Mouse (Mus musculus) hindbrain, embryonic 16.5 days (tissue): ENCODE data around the gene Mrpl33. TPM values are rescaled to one million over a fixed set of nuclear protein-coding genes. Genes with fewer than 3 reads are reported as not detected.

Source experiments
- ATAC-seq: fragments of 200-750 bp; cut with Nextera tagmentation; 2 replicates; pipeline ENCODE4 v1.8.0; 2017; ENCODE audit warnings: moderate TSS enrichment, moderate library complexity
- H3K27ac ChIP-seq: fragments of 300-500 bp; sonication (generic); 2 replicates; pipeline ENCODE4 v1.5.1; 2014; ENCODE audit warnings: low read depth, mild to moderate bottlenecking, control low read depth, low read length, moderate library complexity
- H3K27me3 ChIP-seq: fragments of 300-500 bp; sonication (generic); replicated peaks from 2 replicates; pipeline ENCODE4 v1.6.1; 2014; ENCODE audit warnings: low read length; ENCODE audit not compliant: control insufficient read depth, insufficient read depth
- H3K36me3 ChIP-seq: fragments of 300-500 bp; sonication (generic); 2 replicates; pipeline ENCODE4 v1.6.1; 2014; ENCODE audit warnings: mild to moderate bottlenecking, low read length, moderate library complexity, mixed read lengths; ENCODE audit not compliant: control insufficient read depth, insufficient read depth
- H3K4me1 ChIP-seq: fragments of 300-500 bp; sonication (generic); 2 replicates; pipeline ENCODE4 v1.6.1; 2014; ENCODE audit warnings: low read depth, low read length; ENCODE audit not compliant: control insufficient read depth, insufficient read depth
- H3K4me2 ChIP-seq: fragments of 300-500 bp; sonication (generic); 2 replicates; pipeline ENCODE4 v1.6.1; 2014; ENCODE audit warnings: mild to moderate bottlenecking, low read length, control low read depth, moderate library complexity
- H3K4me3 ChIP-seq: fragments of 300-500 bp; sonication (generic); 2 replicates; pipeline ENCODE4 v1.5.1; 2014; ENCODE audit warnings: mild to moderate bottlenecking, low read length, control low read depth, moderate library complexity
- H3K9ac ChIP-seq: fragments of 300-500 bp; sonication (generic); 2 replicates; pipeline ENCODE4 v1.6.1; 2014; ENCODE audit warnings: low read depth, mild to moderate bottlenecking, control low read depth, low read length, moderate library complexity
- H3K9me3 ChIP-seq: fragments of 300-500 bp; sonication (generic); 2 replicates; pipeline ENCODE4 v1.6.1; 2014; ENCODE audit warnings: mild to moderate bottlenecking, low read length, moderate library complexity; ENCODE audit not compliant: control insufficient read depth
- WGBS: fragments of 180-500 bp; shearing (Covaris S2); extraction: QIAGEN DNeasy Blood & Tissue Kit; methylation state at CpG from one replicate; pipeline ENCODE4 v1.1.7; 2014; 5-methylcytosine and 5-hydroxymethylcytosine counted together
- polyA plus RNA-seq: library from polyadenylated mRNA; unstranded; fragments of >200 nt; fragmentation: Nextera tagmentation; extraction: Ambion mirVana; gene quantifications from 2 replicates; pipeline ENCODE4 v1.2.1, GENCODE M21; 2015

The Mrpl33 gene
- polyA plus RNA-seq, 1 experiment from 2014 or later = 215 TPM

- no peak overlapping the region for H3K4me2 ChIP-seq
- no peaks in the 10 kb centered on the region for H3K36me3 ChIP-seq
- 89% methylated on average over 4 of the region's 4 CpGs for WGBS
Observed at GRCm38 (mm10) chr5:31644272-31644671, 47.5 kb downstream of the Mrpl33 start.

GRCm38 (mm10) chr5:31644847-31645246 lies 48.1 kb downstream of the Mrpl33 start:
- no peak overlapping the region for H3K4me2 ChIP-seq
- H3K27me3 ChIP-seq = no peaks in the 10 kb centered on the region
- no peaks in the 10 kb centered on the region for H3K36me3 ChIP-seq
- no peaks in the 10 kb centered on the region for H3K4me1 ChIP-seq
- H3K4me3 ChIP-seq = no peak overlapping the region
- H3K9ac ChIP-seq = no peak overlapping the region
- ATAC-seq = no peak
- 93% methylated on average over 6 of the region's 6 CpGs for WGBS
- no peaks in the 10 kb centered on the region for H3K9me3 ChIP-seq
- no peak overlapping the region for H3K27ac ChIP-seq

More at GRCm38 (mm10) chr5:31644272-31644671, 47.5 kb downstream of the Mrpl33 start:
- Histone ChIP-seq H3K27me3 (no peaks in the 10 kb centered on the region), H3K4me3 (no peak overlapping the region), H3K4me1 (no peaks in the 10 kb centered on the region), H3K9ac (no peak overlapping the region), H3K27ac (no peak overlapping the region), H3K9me3 (no peaks in the 10 kb centered on the region)
- ATAC-seq = no peak

DNA sequence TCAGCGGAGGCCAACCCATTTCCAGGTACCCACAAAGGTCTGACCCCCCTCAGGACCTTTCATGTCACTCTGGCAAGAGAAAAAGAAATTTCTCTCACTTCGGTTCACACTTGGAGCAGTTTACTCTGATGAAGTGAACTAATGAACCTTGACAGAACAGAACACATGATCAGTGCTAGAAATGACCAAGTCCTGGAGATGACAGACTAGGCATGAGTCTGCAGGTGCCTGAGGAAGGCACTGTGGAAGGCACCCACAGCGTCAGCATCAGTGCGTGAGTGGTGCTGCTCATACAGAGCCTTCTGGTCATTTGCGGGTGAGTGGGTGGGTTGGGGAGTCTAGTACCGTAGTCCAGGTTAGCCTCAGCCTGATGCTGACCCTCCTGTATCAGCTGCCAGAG lies 49.1 kb downstream of the Mrpl33 start:
- H3K4me2 ChIP-seq = no peak overlapping the region

GRCm38 (mm10) chr5:31646574-31646973 lies 49.8 kb downstream of the Mrpl33 start:
- no peak overlapping the region for H3K4me2 ChIP-seq
- 92% methylated on average over 6 of the region's 6 CpGs for WGBS
- no peaks in the 10 kb centered on the region for H3K27me3 ChIP-seq
- no peaks in the 10 kb centered on the region for H3K36me3 ChIP-seq
- no peak overlapping the region for H3K9ac ChIP-seq
- H3K4me3 ChIP-seq = no peak overlapping the region
- no peaks in the 10 kb centered on the region for H3K4me1 ChIP-seq
- no peak overlapping the region for H3K27ac ChIP-seq
- no peaks in the 10 kb centered on the region for H3K9me3 ChIP-seq
- ATAC-seq = no peak

More for the DNA sequence above, 49.1 kb downstream of the Mrpl33 start:
- H3K27ac ChIP-seq = no peak overlapping the region
- H3K36me3 ChIP-seq = no peaks in the 10 kb centered on the region
- no peaks in the 10 kb centered on the region for H3K27me3 ChIP-seq
- H3K4me1 ChIP-seq = no peaks in the 10 kb centered on the region
- no peak overlapping the region for H3K9ac ChIP-seq
- no peak for ATAC-seq
- H3K9me3 ChIP-seq = no peaks in the 10 kb centered on the region
- H3K4me3 ChIP-seq = no peak overlapping the region
- 88% methylated on average over 6 of the region's 6 CpGs for WGBS

GRCm38 (mm10) chr5:31647327-31647726 lies 50.6 kb downstream of the Mrpl33 start:
- Histone ChIP-seq H3K27ac (no peak overlapping the region), H3K4me2 (no peak overlapping the region), H3K4me1 (no peaks in the 10 kb centered on the region), H3K9me3 (no peaks in the 10 kb centered on the region), H3K36me3 (no peaks in the 10 kb centered on the region), H3K27me3 (no peaks in the 10 kb centered on the region), H3K9ac (no peak overlapping the region), H3K4me3 (no peak overlapping the region)
- WGBS = 85% methylated on average over 2 of the region's 2 CpGs
- no peak for ATAC-seq

DNA sequence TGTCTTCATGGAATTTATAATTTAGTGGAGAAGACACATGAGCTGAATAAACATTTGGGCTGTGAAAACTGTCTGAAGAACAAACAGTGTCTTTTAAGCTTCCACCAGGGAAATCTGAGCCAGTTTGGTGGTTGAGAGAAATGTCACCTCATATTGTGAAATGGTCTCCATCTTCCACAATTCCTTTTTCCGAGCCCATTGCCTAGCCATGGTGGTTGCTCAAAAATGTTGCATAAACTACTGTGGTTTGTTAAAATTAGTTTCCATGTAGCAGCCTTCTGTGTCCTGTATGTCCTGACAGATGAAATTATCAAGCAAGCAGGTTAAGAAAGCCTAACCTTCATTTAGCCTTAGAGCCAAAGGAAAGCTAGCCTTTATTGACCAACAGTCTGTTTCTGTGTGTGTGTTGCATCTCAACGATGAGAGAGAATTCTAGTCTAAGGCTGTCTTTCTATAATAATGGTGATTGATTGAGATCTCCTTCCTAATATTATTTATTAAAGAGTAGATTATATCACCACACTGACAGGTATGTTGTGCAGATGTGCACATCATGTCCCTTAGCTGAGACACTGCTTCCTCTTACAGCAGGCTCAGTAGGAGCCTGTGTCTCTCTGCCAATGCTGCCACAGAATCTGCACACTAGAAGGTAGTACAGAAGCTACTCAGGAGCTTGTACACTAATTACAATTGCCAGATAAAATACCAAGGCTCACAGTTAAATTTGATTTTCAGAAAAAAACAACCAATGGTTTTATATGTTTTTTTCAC lies 54.0 kb downstream of the Mrpl33 start:
- Histone ChIP-seq H3K9ac (no peak overlapping the region), H3K4me3 (no peak overlapping the region), H3K27me3 (no peaks in the 10 kb centered on the region), H3K9me3 (no peaks in the 10 kb centered on the region), H3K36me3 (no peaks in the 10 kb centered on the region), H3K27ac (no peak overlapping the region), H3K4me1 (no peaks in the 10 kb centered on the region), H3K4me2 (no peak overlapping the region)
- no peak for ATAC-seq
- 86% methylated on average over 2 of the region's 2 CpGs for WGBS

- H3K4me3 ChIP-seq = no peak overlapping the region
- H3K36me3 ChIP-seq = no peaks in the 10 kb centered on the region
- H3K9ac ChIP-seq = no peak overlapping the region
- H3K4me2 ChIP-seq = no peak overlapping the region
- 97% methylated on average over 1 of the region's 1 CpGs for WGBS
- H3K27me3 ChIP-seq = no peaks in the 10 kb centered on the region
- no peaks in the 10 kb centered on the region for H3K9me3 ChIP-seq
- H3K27ac ChIP-seq = no peak overlapping the region
- no peak for ATAC-seq
- no peaks in the 10 kb centered on the region for H3K4me1 ChIP-seq
Observed at GRCm38 (mm10) chr5:31655688-31656190, 59.0 kb downstream of the Mrpl33 start.

DNA sequence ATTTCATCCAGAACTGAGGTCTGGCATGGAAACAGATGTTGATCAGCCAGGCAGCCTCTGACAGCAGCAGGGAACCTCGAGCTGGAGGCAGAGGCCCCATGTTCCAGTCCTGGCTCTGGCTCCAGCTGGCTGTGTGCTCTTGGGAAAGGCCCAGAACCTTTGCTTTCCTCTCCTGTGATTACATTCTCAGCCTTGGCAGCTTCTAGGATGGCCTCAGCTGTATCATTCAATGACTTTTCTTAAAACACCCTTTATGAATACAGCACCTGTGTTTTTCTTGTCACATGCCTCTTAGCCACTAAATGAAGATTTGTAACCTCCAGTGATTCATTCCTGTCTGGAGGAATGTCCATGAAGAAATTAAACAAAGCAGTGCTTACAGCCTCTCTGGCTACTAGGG lies 69.4 kb downstream of the Mrpl33 start:
- H3K36me3 ChIP-seq = no peaks in the 10 kb centered on the region
- H3K27ac ChIP-seq = no peak overlapping the region
- WGBS = 7% methylated on average over 1 of the region's 1 CpGs
- no peaks in the 10 kb centered on the region for H3K4me1 ChIP-seq
- no peak for ATAC-seq
- H3K9ac ChIP-seq = no peak overlapping the region
- H3K4me3 ChIP-seq = no peak overlapping the region
- no peaks in the 10 kb centered on the region for H3K27me3 ChIP-seq
- H3K4me2 ChIP-seq = no peak overlapping the region
- no peaks in the 10 kb centered on the region for H3K9me3 ChIP-seq

DNA sequence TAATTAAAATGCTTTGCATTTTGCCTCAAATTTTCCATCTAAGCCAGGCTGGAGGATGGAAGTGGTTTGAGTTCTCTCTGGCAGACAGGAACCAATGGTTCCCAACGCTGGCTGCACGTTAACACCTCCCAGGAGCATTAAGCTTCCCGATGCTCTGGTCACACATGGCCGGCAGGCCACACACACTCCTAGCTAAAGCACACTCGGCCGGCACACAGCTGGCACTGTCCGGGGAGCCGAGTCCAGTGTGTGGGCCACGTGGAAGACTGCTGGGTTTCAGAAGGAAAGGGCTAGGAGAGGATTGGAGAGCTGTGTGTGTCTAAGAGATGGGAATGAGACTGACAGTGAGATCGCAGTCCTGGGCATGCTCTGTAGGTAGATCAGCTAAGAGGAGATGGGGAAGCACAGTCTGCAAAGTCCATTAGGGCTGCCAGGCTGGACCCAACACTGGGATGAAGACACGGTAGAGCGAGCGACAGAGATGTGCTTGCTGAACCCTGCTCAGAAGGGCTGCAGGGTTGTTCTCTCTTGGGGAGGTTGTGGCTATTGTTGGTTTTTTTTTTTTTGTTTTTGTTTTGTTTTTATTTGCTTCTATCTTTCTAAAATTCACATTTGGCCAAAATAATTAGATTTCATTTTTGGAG lies 71.7 kb downstream of the Mrpl33 start:
- no peak overlapping the region for H3K9ac ChIP-seq
- H3K36me3 ChIP-seq = no peaks in the 10 kb centered on the region
- H3K4me3 ChIP-seq = no peak overlapping the region
- ATAC-seq = no peak
- H3K27ac ChIP-seq = no peak overlapping the region
- no peaks in the 10 kb centered on the region for H3K4me1 ChIP-seq
- H3K9me3 ChIP-seq = no peaks in the 10 kb centered on the region
- no peaks in the 10 kb centered on the region for H3K27me3 ChIP-seq
- 69% methylated on average over 13 of the region's 13 CpGs for WGBS
- no peak overlapping the region for H3K4me2 ChIP-seq
